Mouse (Mus musculus) erythroblast, embryonic 14.5 days (primary cell): Measurements from ENCODE around the gene Tmem59. TPM values are rescaled to one million over a fixed set of nuclear protein-coding genes. Genes with fewer than 3 reads are reported as not detected.

Source experiments
- H3K27me3 ChIP-seq: 2 replicates; pipeline ENCODE4 v1.6.1; 2012; ENCODE audit warnings: inconsistent platforms; ENCODE audit not compliant: control insufficient read depth
- H3K36me3 ChIP-seq: 2 replicates; pipeline ENCODE4 v1.6.1; 2012; ENCODE audit warnings: mild to moderate bottlenecking, inconsistent platforms; ENCODE audit not compliant: control insufficient read depth
- H3K4me1 ChIP-seq: 2 replicates; pipeline ENCODE4 v1.6.1; 2012; ENCODE audit warnings: inconsistent platforms; ENCODE audit not compliant: control insufficient read depth
- H3K4me3 ChIP-seq: replicated peaks from 2 replicates; pipeline ENCODE3; 2012; ENCODE audit warnings: moderate library complexity, mild to moderate bottlenecking, inconsistent platforms
- H3K9me3 ChIP-seq: 2 replicates; pipeline ENCODE4 v1.6.1; 2012; ENCODE audit warnings: low read length, inconsistent platforms, mixed read lengths; ENCODE audit not compliant: control insufficient read depth
- GATA1 ChIP-seq: IDR thresholded peaks from 2 replicates; pipeline ENCODE4 v1.6.1; 2012; ENCODE audit warnings: low read length, inconsistent platforms, mixed read lengths
- TAL1 ChIP-seq: IDR thresholded peaks from 3 replicates; pipeline ENCODE4 v1.6.1; 2012; ENCODE audit warnings: low read length, inconsistent platforms, mixed read lengths
- polyA plus RNA-seq: library from polyadenylated mRNA; stranded (reverse); fragments of >175 nt; gene quantifications from 2 replicates; pipeline ENCODE4 v1.2.3, GENCODE M21; 2012

Gene Tmem59
- polyA plus RNA-seq, 1 experiment, result 10.0 TPM

DNA sequence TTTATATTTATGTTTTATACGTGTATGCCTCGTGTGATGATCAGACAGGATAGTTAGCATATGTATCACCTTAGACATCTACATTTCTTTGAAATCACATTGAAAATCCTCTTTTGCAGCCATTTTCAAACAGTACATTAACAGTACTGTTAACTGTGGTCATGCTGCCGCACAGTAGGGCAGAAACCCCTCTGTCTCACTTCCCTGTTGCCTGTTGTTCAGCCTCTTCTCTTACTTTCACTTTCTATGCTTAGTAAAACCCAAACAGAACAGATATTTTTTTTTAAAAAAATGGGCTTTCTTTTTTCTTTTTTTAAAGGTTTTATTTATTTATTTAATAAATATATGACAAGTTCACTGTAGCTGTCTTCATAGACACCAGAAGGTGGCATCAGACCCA lies 15.6 kb downstream of the Tmem59 start:
- no peaks in the 10 kb centered on the region for H3K27me3 ChIP-seq
- H3K36me3 ChIP-seq, result peaks cover 93% of the 10 kb centered on the region
- H3K4me3 ChIP-seq, result no peak overlapping the region
- no peaks in the 10 kb centered on the region for H3K9me3 ChIP-seq
- H3K4me1 ChIP-seq, result no peaks in the 10 kb centered on the region
- TF ChIP-seq TAL1 (no peak), GATA1 (no peak)

DNA sequence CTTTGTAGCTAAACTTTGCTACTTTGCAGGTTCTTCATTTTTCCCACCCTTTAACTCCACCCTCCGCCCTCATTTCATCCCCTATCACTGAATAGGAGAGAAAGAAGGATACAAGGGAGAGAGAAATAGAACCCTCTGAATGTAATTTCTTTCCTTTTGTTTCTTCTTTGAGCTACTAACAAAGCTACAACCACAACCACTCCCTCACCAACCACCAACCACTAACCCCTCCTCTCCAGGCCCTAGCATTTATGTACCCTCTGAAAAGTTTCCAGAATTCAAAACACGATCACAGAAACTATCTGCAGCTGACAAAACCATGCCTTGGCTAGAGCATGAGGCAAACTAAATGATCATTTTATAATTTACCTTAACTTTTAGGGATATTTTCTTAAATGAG lies 18.3 kb downstream of the Tmem59 start:
- Histone ChIP-seq H3K4me1 (no peaks in the 10 kb centered on the region), H3K36me3 (peaks cover 95% of the 10 kb centered on the region), H3K9me3 (no peaks in the 10 kb centered on the region), H3K27me3 (no peaks in the 10 kb centered on the region), H3K4me3 (no peak overlapping the region)
- TF ChIP-seq TAL1 (no peak), GATA1 (no peak)

DNA sequence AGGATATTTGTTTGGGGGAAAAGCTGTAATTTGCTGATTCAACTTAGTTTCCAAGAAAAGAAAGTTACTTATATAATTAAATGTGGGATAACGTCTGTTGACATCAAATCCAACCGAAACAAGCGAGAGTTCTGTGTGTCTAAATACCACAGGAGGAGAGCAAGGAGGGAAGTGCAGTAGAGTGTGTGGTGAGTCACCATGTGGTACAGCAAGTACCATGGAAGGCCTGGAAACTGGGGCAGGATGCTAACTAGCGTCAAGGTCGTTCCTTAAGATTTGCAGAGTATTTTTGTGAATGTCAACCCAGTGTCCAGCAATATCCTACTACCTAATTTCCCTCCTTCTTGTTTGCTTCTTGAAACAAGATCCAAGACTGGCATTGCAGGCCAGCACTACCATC lies 19.9 kb downstream of the Tmem59 start:
- TF ChIP-seq GATA1 (no peak), TAL1 (no peak)
- Histone ChIP-seq H3K4me3 (no peak overlapping the region), H3K36me3 (peaks cover 96% of the 10 kb centered on the region), H3K4me1 (peaks cover 4% of the 10 kb centered on the region; the same call in 1 of the 2 replicates), H3K27me3 (no peaks in the 10 kb centered on the region), H3K9me3 (no peaks in the 10 kb centered on the region)

DNA sequence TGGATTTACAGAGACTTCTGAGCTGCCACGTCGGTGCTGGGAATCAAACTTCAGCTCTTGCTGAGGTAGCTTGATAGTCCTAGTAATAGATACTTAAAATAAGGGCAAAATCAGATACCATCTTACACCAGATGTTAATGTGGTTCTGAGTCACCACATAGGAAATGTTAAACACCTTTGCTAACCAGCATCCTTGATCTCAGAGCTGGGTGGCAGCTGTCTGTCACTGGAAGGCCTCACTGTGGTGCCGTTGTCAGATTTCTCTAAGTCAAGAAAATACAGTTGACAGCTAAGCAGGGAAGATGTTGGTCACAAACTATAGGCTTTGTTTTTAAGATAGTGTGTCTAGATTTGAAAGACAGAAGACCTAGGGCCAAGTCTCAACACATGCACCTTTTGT lies 23.6 kb downstream of the Tmem59 start:
- TF ChIP-seq GATA1 (no peak), TAL1 (no peak)
- Histone ChIP-seq H3K4me1 (peaks cover 10% of the 10 kb centered on the region), H3K4me3 (no peak overlapping the region), H3K9me3 (no peaks in the 10 kb centered on the region), H3K36me3 (peaks cover 97% of the 10 kb centered on the region), H3K27me3 (no peaks in the 10 kb centered on the region)

GRCm38 (mm10) chr4:107203001-107203400 lies 24.8 kb downstream of the Tmem59 start:
- Histone ChIP-seq H3K27me3 (no peaks in the 10 kb centered on the region), H3K36me3 (peaks cover 95% of the 10 kb centered on the region), H3K4me1 (peaks cover 10% of the 10 kb centered on the region), H3K4me3 (no peak overlapping the region), H3K9me3 (no peaks in the 10 kb centered on the region)
- TF ChIP-seq GATA1, result no peak
- TF ChIP-seq TAL1, result no peak

GRCm38 (mm10) chr4:107207016-107207415 lies 28.8 kb downstream of the Tmem59 start:
- Histone ChIP-seq H3K4me1 (peaks cover 24% of the 10 kb centered on the region), H3K9me3 (no peaks in the 10 kb centered on the region), H3K4me3 (no peak overlapping the region), H3K36me3 (peaks cover 70% of the 10 kb centered on the region), H3K27me3 (no peaks in the 10 kb centered on the region)
- TF ChIP-seq GATA1 (no peak), TAL1 (no peak)

GRCm38 (mm10) chr4:107208880-107209279 lies 30.7 kb downstream of the Tmem59 start, which contains the start of gene Ldlrad1:
Gene Ldlrad1, plus strand, starts transcription at chr4:107209180.
- Histone ChIP-seq H3K27me3 (no peaks in the 10 kb centered on the region), H3K4me1 (peaks cover 14% of the 10 kb centered on the region), H3K4me3 (no peak within 1 kb of the TSS), H3K36me3 (peaks cover 51% of the 10 kb centered on the region), H3K9me3 (no peaks in the 10 kb centered on the region)
- no peak for TF ChIP-seq TAL1
- TF ChIP-seq GATA1, result no peak

GRCm38 (mm10) chr4:107210483-107211097 lies 32.4 kb downstream of the Tmem59 start:
- TF ChIP-seq GATA1 (no peak), TAL1 (no peak)
- no peaks in the 10 kb centered on the region for H3K27me3 ChIP-seq
- H3K4me3 ChIP-seq, result no peak overlapping the region
- peaks cover 16% of the 10 kb centered on the region for H3K4me1 ChIP-seq
- no peaks in the 10 kb centered on the region for H3K9me3 ChIP-seq
- H3K36me3 ChIP-seq, result peaks cover 35% of the 10 kb centered on the region

- H3K27me3 ChIP-seq, result no peaks in the 10 kb centered on the region
- H3K4me1 ChIP-seq, result peaks cover 25% of the 10 kb centered on the region
- TF ChIP-seq GATA1 (no peak), TAL1 (no peak)
- no peaks in the 10 kb centered on the region for H3K9me3 ChIP-seq
- no peak overlapping the region for H3K4me3 ChIP-seq
- H3K36me3 ChIP-seq, result peaks cover 31% of the 10 kb centered on the region
These were observed 33.3 kb downstream of the Tmem59 start for GRCm38 (mm10) chr4:107211465-107211864.

GRCm38 (mm10) chr4:107211936-107212335 lies 33.7 kb downstream of the Tmem59 start:
- Histone ChIP-seq H3K36me3 (peaks cover 26% of the 10 kb centered on the region), H3K9me3 (no peaks in the 10 kb centered on the region), H3K4me1 (peaks cover 30% of the 10 kb centered on the region), H3K4me3 (no peak overlapping the region), H3K27me3 (no peaks in the 10 kb centered on the region)
- TF ChIP-seq TAL1 (no peak), GATA1 (no peak)
